Mouse (Mus musculus) stomach, embryonic 14.5 days (tissue): Measurements from ENCODE around the gene Tprn. TPM values are rescaled to one million over a fixed set of nuclear protein-coding genes. Genes with fewer than 3 reads are reported as not detected.

Experiments
- ATAC-seq: fragments of 200-750 bp; cut with Nextera tagmentation; 2 replicates; pipeline ENCODE4 v1.8.0; 2017; ENCODE audit warnings: low read depth, moderate TSS enrichment; ENCODE audit not compliant: insufficient number of reproducible peaks, insufficient read depth, low FRiP score
- H3K27ac ChIP-seq: fragments of 300-500 bp; sonication (generic); 2 replicates; pipeline ENCODE4 v1.5.1; 2014; ENCODE audit warnings: mild to moderate bottlenecking, low read length, moderate library complexity, mixed read lengths
- H3K27me3 ChIP-seq: fragments of 300-500 bp; sonication (generic); 2 replicates; pipeline ENCODE4 v1.6.1; 2014; ENCODE audit warnings: low read length, control low read depth, mixed read lengths; ENCODE audit not compliant: control insufficient read depth, insufficient read depth
- H3K36me3 ChIP-seq: fragments of 300-500 bp; sonication (generic); 2 replicates; pipeline ENCODE4 v1.6.1; 2014; ENCODE audit warnings: mild to moderate bottlenecking, control low read depth, low read length, moderate library complexity, mixed read lengths; ENCODE audit not compliant: control insufficient read depth, insufficient read depth
- H3K4me1 ChIP-seq: fragments of 300-500 bp; sonication (generic); 2 replicates; pipeline ENCODE4 v1.6.1; 2014; ENCODE audit warnings: low read length, control low read depth, mixed read lengths; ENCODE audit not compliant: control insufficient read depth, insufficient read depth
- H3K4me2 ChIP-seq: fragments of 300-500 bp; sonication (generic); replicated peaks from 2 replicates; pipeline ENCODE4 v1.6.1; 2014; ENCODE audit warnings: low read depth, low read length, control low read depth
- H3K4me3 ChIP-seq: fragments of 300-500 bp; sonication (generic); 2 replicates; pipeline ENCODE4 v1.5.1; 2014; ENCODE audit warnings: low read depth, low read length, control low read depth
- H3K9ac ChIP-seq: fragments of 300-500 bp; sonication (generic); replicated peaks from 2 replicates; pipeline ENCODE4 v1.6.1; 2014; ENCODE audit warnings: low read depth, mild to moderate bottlenecking, control low read depth, low read length, moderate library complexity, mixed read lengths
- H3K9me3 ChIP-seq: fragments of 300-500 bp; sonication (generic); 2 replicates; pipeline ENCODE4 v1.6.1; 2016; ENCODE audit warnings: low read depth, low read length, control low read depth; ENCODE audit not compliant: control insufficient read depth
- WGBS: fragments of 180-500 bp; shearing (Covaris S2); extraction: QIAGEN DNeasy Blood & Tissue Kit; methylation state at CpG from one replicate; pipeline ENCODE4 v1.1.7; 2014; 5-methylcytosine and 5-hydroxymethylcytosine counted together
- polyA plus RNA-seq: library from polyadenylated mRNA; unstranded; fragments of >200 nt; fragmentation: Nextera tagmentation; extraction: Ambion mirVana; gene quantifications from 2 replicates; pipeline ENCODE4 v1.2.1, GENCODE M21; 2014

The Tprn gene
- polyA plus RNA-seq, 1 experiment from 2014 or later: 6.2 TPM

DNA sequence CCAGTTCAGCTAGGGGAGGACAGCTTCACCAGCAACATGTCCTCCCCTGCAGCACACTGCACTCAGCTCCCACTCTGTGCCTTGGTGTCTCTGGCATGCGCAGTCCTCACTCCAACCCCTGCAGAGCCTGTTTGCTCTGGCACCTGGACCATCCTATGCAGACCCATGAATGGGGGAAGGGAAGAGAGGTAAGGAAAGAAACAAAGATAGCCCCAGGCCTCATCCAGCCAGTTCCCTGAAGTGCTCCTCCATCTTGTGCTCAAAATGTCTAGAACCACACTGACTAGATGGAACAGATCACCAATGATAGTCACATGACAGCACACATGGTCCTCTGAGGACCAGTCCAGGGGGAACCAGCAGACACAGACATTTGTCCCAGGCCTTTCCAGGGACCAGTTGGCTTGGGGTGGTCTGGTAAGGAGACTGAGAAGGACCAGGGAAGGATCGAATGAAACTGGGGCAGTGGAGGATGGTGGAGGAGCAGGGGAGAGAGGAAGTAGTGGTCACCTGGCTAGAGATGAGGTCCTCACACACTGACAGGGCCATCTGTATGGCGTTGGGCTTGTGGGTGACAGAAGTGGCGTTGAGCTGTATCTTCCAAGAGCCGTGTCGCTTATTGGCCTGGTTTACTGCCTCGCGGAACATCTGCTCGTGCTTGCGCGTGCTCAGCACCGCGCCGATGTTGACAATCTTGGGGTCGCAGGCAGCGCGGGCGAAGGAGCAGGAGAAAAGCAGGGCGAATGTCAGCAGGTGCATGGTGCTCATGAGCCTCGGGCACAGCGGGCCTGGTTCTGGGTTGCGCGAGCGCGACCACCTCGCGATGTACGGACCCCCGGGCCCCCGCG lies 55.9 kb downstream of the Tprn start:
- Histone ChIP-seq H3K9ac (no peak overlapping the region), H3K27ac (no peak overlapping the region), H3K4me3 (peak overlapping the region; percentile 22), H3K27me3 (peaks cover 35% of the 10 kb centered on the region), H3K9me3 (no peaks in the 10 kb centered on the region), H3K4me1 (0 out of 2 replicates have a peak, but pooled peaks cover 4% of the 10 kb centered on the region), H3K4me2 (peak overlapping the region; percentile 44), H3K36me3 (no peaks in the 10 kb centered on the region)
- 6% methylated on average over 31 of the region's 31 CpGs for WGBS
- ATAC-seq: no peak

DNA sequence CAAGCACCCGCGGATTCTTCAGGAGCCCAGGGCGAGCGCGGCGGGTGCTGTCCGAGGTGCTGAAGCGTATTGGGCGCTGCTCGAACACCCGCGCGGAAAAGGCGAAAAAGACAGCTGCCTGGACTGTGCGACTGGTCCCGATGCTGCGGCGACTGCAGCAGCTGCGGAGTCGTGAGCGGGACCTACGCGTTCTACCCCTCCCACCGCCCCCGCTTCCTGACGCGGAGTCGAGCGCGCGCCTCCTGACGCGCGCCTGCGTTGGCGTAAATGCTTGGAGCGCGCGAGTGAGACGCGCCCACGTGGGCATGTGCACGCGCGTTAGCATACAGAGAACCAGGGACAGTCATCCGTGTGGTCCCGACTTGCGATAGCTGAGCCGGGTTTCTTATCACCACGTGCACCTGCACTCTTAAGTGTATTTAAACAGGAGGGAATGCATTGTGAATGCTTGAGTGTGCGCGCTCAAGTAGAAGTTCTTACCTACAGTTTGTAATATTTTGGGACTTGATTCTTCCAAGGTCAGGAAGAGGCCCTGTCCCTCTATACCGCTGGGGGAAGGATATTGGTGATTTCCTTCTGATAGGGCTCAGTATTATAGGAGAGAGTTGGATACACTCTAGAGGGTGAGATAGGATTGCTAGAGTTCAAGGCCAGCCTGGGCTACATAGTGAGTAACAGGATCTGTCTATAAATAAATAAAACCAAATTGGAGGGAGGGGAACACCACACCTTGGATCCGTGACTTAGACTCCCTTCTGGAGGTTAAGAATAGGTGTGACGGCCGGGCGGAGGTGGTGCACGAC lies 56.8 kb downstream of the Tprn start, which contains the start of gene Grin1:
Grin1 (minus strand) TSS at position 217 of the 803 bp plus-strand sequence.
- peaks cover 32% of the 10 kb centered on the region for H3K27me3 ChIP-seq

More for the DNA sequence above, 56.8 kb downstream of the Tprn start, which contains the start of gene Grin1:
- no peaks in the 10 kb centered on the region for H3K36me3 ChIP-seq
- no peak within 1 kb of the TSS for H3K27ac ChIP-seq
- H3K4me2 ChIP-seq: peak within 1 kb of the TSS; percentile 44
- peak within 1 kb of the TSS; percentile 22 for H3K4me3 ChIP-seq
- 0 out of 2 replicates have a peak, but pooled peaks cover 4% of the 10 kb centered on the region for H3K4me1 ChIP-seq
- H3K9ac ChIP-seq: no peak within 1 kb of the TSS
- H3K9me3 ChIP-seq: no peaks in the 10 kb centered on the region
- WGBS: 9% methylated on average over 58 of the region's 58 CpGs
- peak; percentile 63; the same call in 1 of the 2 replicates for ATAC-seq

Other genes with a start within 250 kb of the Tprn start
- gene Nsmf, start 208.3 kb upstream of the Tprn start, polyA plus RNA-seq: 59.5 and 60.3 TPM in 2 replicates
- gene Entpd8, start 182.3 kb upstream of the Tprn start, polyA plus RNA-seq: 0.26 and 0.53 TPM in 2 replicates
- gene Noxa1, start 167.5 kb upstream of the Tprn start, polyA plus RNA-seq: 2.3 and 5.0 TPM in 2 replicates
- gene Nrarp, start 81.9 kb upstream of the Tprn start, polyA plus RNA-seq: 8.0 and 8.9 TPM in 2 replicates
- gene Tor4a, start 65.7 kb upstream of the Tprn start, polyA plus RNA-seq: 12.8 and 15.8 TPM in 2 replicates
- 102 TPM in 2 replicates for gene Nelfb, start 51.1 kb upstream of the Tprn start, polyA plus RNA-seq
- not detected in 2 replicates for gene Stpg3, start 48.0 kb upstream of the Tprn start, polyA plus RNA-seq
- not detected in 2 replicates for gene Fam166a, start 43.9 kb upstream of the Tprn start, polyA plus RNA-seq
- 512 and 519 TPM in 2 replicates for gene Tubb4b, start 37.9 kb upstream of the Tprn start, polyA plus RNA-seq
- gene Slc34a3, start 28.3 kb upstream of the Tprn start, polyA plus RNA-seq: 0.14 TPM in 1 of 2 replicates, not detected in the other
- not detected in 2 replicates for gene Rnf224, start 25.8 kb upstream of the Tprn start, polyA plus RNA-seq
- 10.9 and 11.9 TPM in 2 replicates for gene Rnf208, start 20.4 kb upstream of the Tprn start, polyA plus RNA-seq
- 0.49 and 1.0 TPM in 2 replicates for gene Cysrt1, start 20.2 kb upstream of the Tprn start, polyA plus RNA-seq
- gene AL732309.1, start 15.8 kb upstream of the Tprn start, polyA plus RNA-seq: 5.9 and 8.5 TPM in 2 replicates
- gene Tmem203, start 7.2 kb upstream of the Tprn start, polyA plus RNA-seq: 14.7 and 16.8 TPM in 2 replicates
- 241 and 246 TPM in 2 replicates for gene Ssna1, start 9.8 kb downstream of the Tprn start, polyA plus RNA-seq
- gene Anapc2, start 9.9 kb downstream of the Tprn start, polyA plus RNA-seq: 108 and 116 TPM in 2 replicates
- gene Tmem210, start 25.5 kb downstream of the Tprn start, polyA plus RNA-seq: not detected in 2 replicates
- gene Lrrc26, start 27.3 kb downstream of the Tprn start, polyA plus RNA-seq: 1.9 and 3.4 TPM in 2 replicates
- gene Grin1, start 56.6 kb downstream of the Tprn start, polyA plus RNA-seq: 1.8 and 3.2 TPM in 2 replicates
- 98.7 and 111 TPM in 2 replicates for gene Man1b1, start 69.7 kb downstream of the Tprn start, polyA plus RNA-seq
- 16.8 and 19.5 TPM in 2 replicates for gene Dpp7, start 93.7 kb downstream of the Tprn start, polyA plus RNA-seq
- 21.9 and 27.2 TPM in 2 replicates for gene Uap1l1, start 103.1 kb downstream of the Tprn start, polyA plus RNA-seq
- 31.3 and 36.4 TPM in 2 replicates for gene Sapcd2, start 109.7 kb downstream of the Tprn start, polyA plus RNA-seq
- 8.0 and 9.0 TPM in 2 replicates for gene Entpd2, start 133.3 kb downstream of the Tprn start, polyA plus RNA-seq
- gene Npdc1, start 136.7 kb downstream of the Tprn start, polyA plus RNA-seq: 48.3 and 53.7 TPM in 2 replicates
- gene Fut7, start 160.6 kb downstream of the Tprn start, polyA plus RNA-seq: 0.12 TPM in 1 of 2 replicates, not detected in the other
- gene Abca2, start 166.1 kb downstream of the Tprn start, polyA plus RNA-seq: 5.4 and 6.4 TPM in 2 replicates
- gene Clic3, start 194.2 kb downstream of the Tprn start, polyA plus RNA-seq: 7.2 and 9.0 TPM in 2 replicates
- gene Paxx, start 198.5 kb downstream of the Tprn start, polyA plus RNA-seq: 30.3 and 34.2 TPM in 2 replicates
- 5.3 and 6.4 TPM in 2 replicates for gene Ptgds, start 207.4 kb downstream of the Tprn start, polyA plus RNA-seq
- gene Lcn12, start 231.3 kb downstream of the Tprn start, polyA plus RNA-seq: not detected in 2 replicates
- 77.5 and 79.3 TPM in 2 replicates for gene Fbxw5, start 238.1 kb downstream of the Tprn start, polyA plus RNA-seq
- gene C8g, start 239.1 kb downstream of the Tprn start, polyA plus RNA-seq: 4.8 and 7.4 TPM in 2 replicates